Mouse (Mus musculus): ENCODE measurements around the gene Myog.

DNA sequence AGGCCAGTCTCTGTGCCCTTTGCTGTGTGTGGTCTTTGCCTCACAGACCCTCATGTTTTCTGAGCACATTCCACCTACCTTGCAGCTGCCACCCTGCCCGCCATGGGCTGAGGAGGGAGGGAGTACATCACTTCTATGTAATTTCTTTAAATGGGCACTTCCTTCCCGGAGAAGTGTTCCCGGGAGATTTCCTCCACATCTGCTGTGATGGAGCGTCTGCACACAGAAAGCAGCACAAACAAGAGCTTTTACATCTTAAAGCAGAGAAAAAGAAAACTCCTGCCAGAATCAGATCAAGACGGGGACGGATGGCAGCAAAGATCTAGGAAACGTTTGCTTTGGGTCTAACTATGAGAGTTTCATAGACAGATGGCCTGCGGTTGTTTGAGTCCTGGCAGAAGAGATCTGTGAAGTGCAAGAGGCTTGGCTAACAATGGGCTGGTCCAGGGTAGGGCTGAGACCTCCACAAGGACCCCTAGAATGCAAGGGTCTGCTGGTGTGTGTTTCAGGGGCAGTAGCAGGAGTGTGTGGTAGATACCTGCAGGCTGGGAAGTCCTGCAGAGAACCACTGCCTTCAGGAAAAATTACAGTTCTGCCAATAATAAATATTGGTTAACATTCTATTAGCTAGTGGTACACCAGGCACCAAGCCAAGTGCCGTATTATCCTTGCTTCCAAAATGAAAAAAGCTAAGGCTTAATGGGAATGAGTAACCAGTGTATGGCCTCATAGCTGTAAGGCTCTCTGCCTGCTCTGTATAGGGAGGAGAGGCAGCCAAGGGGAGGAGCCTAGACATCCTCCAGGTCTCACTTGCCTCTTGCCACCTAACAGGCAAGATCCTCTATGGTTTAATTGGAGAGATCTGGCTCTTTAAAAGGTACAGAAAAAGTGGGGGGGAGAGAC is 16.0 kb upstream of the Myog start:
- no peak for TF ChIP-seq CTCF (conservative IDR thresholded peaks at IDR 0.05; ENCODE audit: insufficient read depth, insufficient read length, low read depth, low read length)
- TF ChIP-seq POLR2A (IDR thresholded peaks at IDR 0.05; ENCODE audit: low read depth, low read length), result no peak

Measured in kidney, adult 2 months (tissue).